Mouse (Mus musculus) retina, postnatal 1 day (tissue): ENCODE results near the gene Iffo1.

Experiments
- DNase-seq: peaks from one replicate; pipeline ENCODE4 v3.0.0-alpha.2; 2012

The Iffo1 gene

DNA sequence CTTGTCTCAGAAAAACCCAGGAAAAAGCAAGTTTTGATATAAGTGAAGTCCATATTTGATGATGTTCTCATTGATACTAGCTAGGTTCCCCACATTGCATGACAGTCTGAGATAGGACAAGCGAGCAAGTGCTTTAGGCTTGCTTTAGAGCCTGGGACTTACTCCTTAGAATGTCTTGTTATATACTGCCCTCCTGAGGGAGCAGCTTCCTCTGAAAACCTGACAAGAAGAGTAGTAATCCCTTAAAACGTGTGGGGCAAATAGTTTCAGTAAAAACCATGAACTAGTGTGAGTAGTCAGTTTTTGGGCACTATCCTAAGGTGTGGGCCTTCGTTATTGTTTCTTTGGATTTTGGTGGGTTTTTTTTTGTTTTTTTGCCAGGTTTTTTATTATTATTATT is 1.9 kb upstream of the Iffo1 start:
- no peak for DNase-seq

DNA sequence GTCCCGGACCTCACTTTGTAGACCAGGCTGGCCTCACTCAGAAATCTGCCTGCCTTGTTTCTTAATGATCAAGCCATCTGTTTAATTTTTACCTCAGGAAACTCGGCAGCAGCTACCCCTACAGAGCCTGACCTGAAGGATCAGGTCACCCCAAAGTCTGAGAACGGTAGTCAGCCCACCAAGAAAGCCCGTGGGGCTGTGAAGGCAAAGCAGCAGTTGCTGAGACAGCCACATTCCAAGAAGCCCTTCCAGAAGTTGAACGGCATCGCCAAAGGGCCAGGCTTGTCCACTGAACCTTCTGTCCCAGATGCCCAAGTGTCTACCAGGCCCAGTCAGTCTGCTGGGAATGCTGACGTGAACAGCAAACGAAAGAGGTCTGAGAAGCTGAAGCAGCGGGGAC is 1.1 kb upstream of the Iffo1 start:
- no peak for DNase-seq

DNA sequence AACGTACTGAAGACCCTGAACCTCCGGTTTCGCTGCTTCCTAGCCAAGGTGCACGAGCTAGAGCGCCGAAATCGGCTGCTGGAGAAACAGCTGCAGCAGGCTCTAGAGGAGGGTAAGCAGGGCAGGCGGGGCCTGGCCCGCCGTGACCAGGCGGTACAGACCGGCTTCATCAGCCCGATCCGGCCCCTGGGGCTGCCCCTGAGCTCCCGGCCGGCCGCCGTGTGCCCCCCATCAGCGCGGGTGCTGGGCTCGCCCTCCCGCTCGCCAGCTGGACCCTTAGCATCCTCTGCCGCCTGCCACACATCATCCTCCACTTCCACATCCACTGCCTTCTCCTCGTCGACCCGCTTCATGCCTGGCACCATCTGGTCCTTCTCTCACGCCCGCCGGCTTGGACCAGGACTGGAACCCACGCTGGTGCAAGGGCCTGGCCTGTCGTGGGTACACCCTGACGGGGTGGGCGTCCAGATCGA is 474 bp downstream of the Iffo1 start:
- no peak for DNase-seq

- no peak for DNase-seq
Measured at GRCm38 (mm10) chr6:125146148-125146547, 1.1 kb downstream of the Iffo1 start.

DNA sequence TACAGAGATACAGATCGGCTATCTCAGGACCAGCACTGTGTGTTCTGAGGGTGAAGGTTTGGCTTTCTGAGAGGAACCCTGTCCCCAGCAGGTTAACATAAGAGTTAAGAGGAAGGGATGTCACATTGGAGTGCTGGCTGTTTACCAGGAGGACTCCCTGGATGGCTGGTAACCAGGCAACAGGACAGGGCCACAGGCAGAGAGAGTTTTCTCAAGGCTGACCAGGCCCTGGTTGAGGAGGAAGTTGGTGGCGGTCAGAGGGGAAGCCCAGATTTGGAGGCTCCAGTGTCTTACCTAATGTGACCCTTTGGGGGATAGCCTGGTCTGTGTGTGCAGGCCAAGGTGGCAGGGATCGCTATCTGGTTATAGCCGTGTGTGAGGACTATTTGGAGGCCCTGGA is 1.8 kb downstream of the Iffo1 start:
- DNase-seq = no peak

GRCm38 (mm10) chr6:125147329-125147728 is 2.3 kb downstream of the Iffo1 start:
- DNase-seq = peak; percentile 41

DNA sequence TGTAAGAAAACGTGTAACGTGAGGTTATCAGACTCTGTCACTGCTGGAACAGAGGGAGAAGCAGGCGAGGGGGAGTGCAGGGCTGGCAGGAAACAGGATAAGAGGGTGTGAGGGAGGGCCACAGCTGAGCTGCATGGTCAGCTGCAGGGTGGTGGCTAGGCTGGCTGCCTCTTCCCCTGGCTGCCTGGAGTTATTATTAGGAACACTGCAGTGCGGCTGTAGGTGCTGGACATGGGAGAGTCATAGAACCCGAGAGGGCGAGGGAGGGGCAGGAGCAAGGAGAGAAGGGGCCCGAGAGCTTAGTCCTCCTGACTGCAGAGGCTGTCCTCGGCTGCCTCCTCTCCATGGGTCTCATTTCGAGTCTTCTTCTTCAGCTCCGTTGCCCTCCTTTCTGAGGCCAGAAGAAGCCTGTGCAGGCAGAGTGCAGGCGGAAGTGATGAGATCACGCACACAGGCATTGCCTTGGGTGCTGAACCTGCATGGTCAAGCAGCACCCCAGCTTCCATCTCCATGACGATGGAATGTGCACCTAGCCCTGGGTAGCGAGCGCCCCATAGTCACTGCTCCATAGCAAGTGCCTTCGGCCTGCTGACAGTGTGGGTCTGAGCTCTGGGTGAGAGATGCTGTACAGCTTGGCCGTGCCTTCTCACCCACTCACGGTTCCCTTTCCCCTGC is 3.3 kb downstream of the Iffo1 start:
- no peak for DNase-seq

DNA sequence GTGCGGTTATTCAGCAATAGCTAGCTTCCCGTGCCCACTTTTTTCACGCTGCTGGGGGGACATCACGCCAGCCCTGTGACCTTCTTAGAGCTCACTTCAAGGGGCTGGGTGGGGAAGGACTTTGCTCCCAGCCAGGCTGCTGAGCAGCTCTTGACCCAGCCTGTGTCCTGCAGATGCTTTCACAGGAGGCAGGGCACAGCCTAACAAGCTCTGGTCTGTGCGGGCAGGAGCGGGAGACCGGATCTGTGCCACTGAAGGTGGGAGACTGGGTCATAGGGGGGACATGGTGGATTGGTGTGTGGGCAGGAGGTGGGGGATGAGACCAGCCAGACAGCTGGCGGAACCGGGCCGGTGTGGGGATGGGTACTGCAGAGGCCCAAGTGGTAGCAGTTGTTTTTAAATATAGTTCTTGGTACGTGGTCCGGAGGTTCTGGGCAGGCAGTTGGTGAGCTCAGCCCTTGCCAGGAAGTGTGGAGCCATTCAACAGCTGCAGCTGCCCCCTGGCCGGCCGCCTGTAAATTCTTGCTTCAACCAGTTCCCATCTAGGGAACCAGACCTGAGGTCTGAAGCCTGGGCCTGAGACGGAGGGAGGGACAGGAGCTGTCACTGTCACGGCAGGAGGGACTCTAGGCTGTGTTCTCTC is 4.0 kb downstream of the Iffo1 start:
- DNase-seq = no peak

GRCm38 (mm10) chr6:125149569-125149950 is 4.5 kb downstream of the Iffo1 start:
- no peak for DNase-seq

DNA sequence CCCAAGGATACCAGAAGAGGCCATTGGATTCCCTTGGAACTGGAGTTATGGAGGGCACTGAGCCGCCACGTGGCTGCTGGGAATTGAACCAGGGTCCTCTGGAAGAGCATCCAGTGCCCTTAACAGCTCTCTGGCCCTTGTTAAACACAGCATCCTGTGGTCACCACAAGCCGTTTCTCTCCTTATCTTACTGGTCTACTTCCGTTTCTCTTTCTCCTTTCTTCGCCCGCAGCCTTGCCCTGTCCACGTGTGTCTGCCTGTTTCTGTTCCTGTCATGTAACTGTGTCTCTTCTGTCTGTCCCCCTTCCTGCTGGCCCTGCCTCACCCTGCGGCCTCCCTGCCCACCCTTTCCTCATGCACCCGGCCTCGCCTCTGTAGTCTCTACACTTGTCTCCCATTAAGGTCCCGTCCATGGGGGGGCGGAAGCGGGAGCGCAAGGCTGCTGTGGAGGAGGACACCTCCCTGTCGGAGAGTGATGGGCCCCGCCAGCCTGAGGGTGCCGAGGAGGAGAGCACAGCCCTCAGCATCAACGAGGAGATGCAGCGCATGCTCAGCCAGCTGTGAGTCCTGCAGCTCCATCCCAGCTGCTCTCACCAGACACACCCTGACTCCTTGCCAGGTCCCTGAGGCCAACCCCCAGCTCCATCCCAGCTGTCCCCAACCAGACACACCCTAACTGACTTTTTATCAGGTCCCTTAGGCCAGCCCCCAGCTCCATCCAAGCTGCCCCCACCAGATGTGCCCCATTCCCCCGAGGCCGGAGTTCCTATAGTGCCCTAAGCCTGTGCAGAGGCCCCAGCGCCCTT is 7.4 kb downstream of the Iffo1 start:
- DNase-seq = no peak

GRCm38 (mm10) chr6:125153018-125153389 is 8.0 kb downstream of the Iffo1 start:
- DNase-seq = no peak

DNA sequence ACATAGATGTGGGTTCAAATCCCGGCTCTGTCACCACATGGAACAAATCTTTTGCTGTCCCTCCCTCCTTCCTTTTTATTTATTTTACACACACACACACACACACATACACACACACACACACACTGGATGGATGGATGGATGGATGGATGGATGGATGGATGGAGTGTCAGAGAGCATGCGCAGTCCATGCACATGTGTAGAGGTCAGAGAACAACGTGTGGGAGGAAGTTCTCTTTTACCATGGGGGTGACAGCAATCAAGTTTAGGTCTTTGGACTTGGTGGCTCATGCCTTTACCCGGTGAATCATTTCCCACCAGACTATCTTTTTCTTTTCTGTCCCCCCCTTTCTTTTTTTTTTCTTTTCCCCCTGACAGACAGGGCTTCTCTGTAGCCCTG is 8.6 kb downstream of the Iffo1 start:
- DNase-seq = no peak

GRCm38 (mm10) chr6:125154550-125154949 is 9.5 kb downstream of the Iffo1 start:
- DNase-seq = peak; percentile 61

DNA sequence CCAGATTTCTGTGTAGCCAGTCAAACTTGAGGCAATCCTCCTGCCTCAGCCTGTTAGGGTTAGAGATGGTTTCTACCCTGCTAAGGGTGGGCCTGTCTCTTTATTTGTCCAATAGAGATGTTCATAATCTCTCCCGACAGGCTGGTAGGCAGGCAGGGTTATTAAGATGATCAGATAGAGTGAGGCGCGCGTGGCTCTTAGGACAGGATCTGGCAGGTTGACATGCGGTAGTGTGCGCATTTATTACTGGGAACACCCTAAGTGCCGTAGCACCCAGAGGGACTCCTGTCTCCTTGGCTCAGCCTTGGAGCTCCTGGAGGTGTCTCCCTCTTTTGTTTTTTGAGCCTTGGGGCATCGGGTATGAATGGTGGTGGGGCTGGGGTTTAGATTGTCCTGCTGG is 10.2 kb downstream of the Iffo1 start:
- no peak for DNase-seq

- no peak for DNase-seq
Measured at GRCm38 (mm10) chr6:125156491-125156890, 11.4 kb downstream of the Iffo1 start.

DNA sequence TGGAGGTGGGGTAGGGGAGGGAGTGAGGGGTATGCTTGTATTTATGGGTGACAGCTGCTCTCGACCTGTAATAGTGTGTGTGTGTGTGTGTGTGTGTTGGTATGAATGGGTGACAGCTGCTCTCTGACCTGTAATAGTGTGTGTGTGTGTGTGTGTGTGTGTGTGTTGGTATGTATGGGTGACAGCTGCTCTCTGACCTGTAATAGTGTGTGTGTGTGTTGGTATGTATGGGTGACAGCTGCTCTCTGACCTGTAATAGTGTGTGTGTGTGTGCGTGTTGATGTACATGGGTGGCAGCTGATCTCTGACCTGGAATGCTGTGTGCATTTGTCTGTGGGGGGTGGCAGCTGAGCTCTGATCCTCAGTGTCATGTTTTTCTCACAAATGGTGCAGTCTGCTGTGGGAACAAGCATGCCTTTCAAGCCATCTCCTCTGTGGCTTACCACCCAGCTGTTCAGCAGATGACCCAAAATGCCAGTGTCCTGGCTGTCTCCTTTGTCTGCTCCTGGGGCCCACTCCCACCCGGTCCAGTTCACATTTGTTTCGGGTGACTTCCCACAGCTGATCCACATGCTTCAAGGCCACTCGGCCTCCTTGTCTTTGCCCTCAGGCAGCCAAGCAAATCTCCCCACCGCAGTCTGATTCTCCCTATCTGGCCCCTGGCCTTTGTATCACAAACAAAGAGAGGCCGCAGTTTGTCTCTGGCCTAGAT is 12.0 kb downstream of the Iffo1 start:
- DNase-seq = peak; percentile 97

- DNase-seq = no peak
Measured at GRCm38 (mm10) chr6:125158944-125159492, 14.0 kb downstream of the Iffo1 start.

DNA sequence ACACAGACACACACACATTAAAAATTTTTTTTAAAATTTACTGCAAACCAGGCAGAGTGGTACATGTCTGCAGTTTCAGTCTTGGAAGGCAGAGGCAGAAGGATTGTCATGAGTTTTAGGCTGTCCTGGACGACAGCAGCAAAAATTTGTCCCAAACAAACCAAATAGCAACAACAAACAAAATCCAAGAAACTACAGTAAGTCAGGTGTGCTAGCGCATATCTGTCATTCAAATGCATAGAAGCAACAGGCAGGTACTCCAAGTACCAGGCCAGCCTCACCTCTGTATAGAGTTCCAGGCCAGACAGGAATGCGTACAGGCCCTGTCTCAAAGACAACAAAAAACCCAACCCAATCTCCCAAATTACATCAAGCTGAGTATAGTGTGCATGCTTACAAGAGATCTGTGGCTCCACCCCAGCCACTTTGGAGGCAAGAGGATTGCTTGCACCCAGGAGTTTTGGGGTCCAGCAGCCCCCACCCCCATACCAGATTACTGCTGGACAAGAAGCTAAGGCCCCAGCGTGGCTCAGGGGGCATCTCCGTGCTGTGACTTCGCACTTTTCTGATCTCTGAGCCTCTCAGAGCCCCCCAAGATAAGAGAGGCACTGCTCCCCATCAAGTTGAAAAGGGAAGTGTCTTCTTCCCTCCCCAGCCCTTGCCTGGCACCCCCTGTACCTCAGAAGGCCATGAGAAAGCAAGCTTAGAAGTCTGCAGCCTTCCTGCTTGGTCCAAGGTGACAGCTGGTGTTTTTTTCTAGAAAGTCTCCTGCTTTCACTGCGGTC is 14.9 kb downstream of the Iffo1 start:
- DNase-seq = no peak

- no peak for DNase-seq
Measured at GRCm38 (mm10) chr6:125160558-125160853, 15.5 kb downstream of the Iffo1 start.

GRCm38 (mm10) chr6:125160854-125161760 is 16.1 kb downstream of the Iffo1 start:
- peak; percentile 51 for DNase-seq

GRCm38 (mm10) chr6:125161971-125162370 is 16.9 kb downstream of the Iffo1 start:
- peak; percentile 80 for DNase-seq
